Mouse (Mus musculus) liver (tissue): ENCODE measurements around the gene Snrnp25.
"Not testable (repeated sequence)": the region's sequence is repeated elsewhere in the genome, so short reads cannot be mapped to it uniquely, and the experiment has no call there.

Experiments
- DNase-seq: peaks from one replicate; pipeline ENCODE4 v3.0.0-alpha.2; 2020; ENCODE audit warnings: mixed read lengths

The Snrnp25 gene

DNA sequence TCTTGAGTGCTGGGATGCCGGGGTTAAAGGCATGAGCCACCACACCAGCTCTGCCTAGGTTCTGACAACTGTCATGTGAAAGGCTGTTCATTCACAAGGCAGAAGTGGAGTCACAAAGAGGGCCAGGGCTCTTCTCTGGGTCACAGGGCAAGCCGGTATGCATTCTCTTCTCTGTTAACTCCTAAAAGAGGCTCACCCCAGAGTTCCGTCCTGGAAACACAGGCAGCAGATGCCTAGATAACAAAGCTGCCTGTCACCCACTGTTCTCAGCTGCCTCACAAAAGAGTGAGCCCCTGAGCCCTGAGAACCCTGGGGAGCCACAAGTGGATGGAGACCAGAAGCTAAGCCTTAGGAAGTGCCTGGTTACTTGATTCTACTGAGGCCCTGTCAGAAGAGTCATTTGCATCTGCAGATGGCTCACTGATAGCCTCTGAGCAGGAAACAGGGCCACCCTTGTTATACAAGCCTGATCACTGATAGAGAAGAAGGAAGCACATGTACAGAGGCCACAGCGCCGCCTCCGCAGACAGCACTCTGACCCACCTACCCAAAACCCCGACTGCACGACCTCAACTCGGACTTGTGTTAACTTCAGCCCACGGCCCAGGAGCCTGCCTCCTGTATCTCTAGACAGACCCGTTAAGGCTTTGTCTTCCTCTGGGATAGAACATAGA lies 9.2 kb upstream of the Snrnp25 start:
- peak; percentile 4 for DNase-seq

- DNase-seq: no peak
Observed at GRCm38 (mm10) chr11:32196727-32197126, 8.5 kb upstream of the Snrnp25 start.

- DNase-seq: no peak
Observed at GRCm38 (mm10) chr11:32197766-32198165, 7.4 kb upstream of the Snrnp25 start.

DNA sequence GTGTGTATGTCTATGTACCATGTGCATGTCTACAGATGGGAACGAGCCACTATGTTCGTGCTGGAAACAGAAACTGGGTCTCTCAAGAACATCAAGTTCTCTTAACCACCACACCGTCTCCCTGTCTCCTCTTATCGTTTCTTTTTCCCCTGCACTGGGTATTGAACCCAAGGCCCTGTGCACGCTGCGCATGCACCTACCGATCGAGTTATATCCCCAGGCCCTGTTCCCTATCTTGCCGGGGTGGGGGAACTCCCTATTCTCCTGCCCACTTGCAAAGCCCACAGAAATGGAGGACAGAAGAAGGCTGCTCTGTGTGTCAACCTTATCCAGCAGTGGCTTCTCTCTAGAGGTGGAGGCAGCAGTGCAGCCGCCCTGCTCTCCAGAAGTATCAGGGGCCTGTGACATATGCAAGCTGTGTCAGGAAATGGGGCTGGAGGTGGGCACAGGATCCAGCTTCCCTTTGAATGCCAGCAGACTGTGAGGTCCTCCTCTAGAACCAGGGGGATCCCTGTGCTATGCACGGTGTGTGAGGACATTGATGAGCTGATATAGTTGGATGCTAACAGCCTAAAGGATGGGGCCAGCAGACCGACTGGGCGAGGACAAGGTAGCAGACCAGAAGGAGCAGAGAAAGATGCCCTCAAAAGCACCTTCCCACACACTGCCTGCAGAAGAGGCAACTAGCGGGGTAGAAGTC lies 6.8 kb upstream of the Snrnp25 start:
- DNase-seq: no peak

GRCm38 (mm10) chr11:32199230-32199629 lies 6.0 kb upstream of the Snrnp25 start:
- DNase-seq: no peak

DNA sequence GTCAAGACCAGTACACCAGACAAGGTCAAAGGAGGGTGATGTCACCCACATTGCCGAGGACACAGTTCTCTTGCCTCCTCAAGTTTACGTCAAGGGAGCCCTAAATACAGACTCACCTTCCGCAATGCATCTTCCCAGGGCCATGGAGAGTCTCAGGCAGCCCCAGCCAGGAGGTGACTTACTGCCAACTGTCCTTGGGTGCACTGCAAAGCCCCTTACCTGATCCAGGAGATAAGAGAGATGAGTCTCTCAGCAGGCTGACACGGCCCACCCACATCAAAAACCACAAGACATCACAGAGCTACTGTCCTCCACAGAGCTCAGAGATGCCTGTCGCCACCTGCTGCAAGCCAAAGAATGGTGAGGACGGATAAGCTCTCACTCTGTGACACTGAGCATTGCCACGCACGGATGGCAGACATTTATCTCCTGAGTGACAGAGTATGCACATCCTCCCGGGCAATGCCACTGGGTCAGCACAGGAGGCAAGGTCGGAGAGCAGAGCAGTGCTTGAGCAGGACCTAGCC lies 5.1 kb upstream of the Snrnp25 start, which contains the start of gene Il9r:
Il9r (minus strand) TSS at position 205 of the 527 bp plus-strand sequence.
- DNase-seq: peak; percentile 39

- DNase-seq: not testable (repeated sequence)
Observed at GRCm38 (mm10) chr11:32200992-32201391, 4.2 kb upstream of the Snrnp25 start.

GRCm38 (mm10) chr11:32201922-32202685 lies 3.1 kb upstream of the Snrnp25 start:
- DNase-seq: no peak

DNA sequence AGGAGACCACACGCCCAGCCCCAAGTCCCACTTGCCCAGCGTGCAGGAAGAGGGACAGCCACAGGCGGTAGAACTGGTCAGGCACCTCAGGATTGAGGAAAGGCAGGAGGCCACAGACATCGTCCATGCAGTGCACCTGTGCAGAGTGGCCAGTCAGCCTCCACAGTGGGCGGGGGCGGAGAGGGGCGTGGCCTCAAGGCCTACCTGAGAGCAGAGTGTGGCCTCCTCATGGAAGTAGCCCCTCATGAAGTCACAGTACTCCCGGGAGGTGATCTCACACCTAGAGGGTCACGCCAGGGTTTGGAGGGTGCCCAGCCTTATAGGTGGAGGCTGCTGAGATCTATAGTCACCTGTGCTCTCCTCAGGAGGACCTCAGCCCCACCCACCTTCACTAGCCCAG lies 5.4 kb downstream of the Snrnp25 start:
- no peak for DNase-seq

DNA sequence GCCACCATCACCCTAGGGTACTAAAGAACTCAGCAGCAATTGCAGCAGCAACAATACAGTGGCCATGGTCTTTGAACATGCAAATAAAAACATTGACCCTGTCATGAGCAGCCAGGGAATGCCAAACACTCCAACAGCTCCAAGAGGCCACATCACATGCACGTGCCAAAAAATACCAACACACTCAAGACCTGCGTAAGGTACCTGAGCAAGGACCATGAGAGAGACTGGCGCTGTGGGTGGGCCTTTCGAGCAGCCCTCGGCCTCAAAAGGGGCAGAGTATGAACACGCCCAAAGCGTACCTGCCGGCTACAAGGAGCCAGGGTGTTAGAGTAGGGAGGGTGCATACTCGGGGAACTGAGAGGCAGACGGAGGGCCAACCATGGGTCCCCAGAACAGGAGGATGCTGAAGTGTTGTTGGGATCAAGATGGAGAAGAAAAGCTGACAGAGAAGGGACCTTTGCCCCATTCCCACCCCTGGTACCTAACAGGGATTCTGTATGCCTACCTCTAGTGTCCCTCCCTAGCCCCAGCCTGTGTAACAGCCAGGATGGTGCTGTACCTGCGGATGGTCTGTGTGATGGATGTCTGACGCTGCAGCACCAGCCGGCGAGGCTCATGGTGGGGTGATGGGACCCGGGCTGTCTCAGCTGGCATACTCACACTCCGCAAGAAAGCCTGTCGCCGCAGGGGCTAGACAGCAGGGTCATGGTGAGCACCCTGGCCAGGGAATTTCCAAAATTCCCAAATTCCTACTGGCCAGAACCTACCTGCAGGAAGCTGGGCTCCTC lies 10.4 kb downstream of the Snrnp25 start:
- DNase-seq: no peak

DNA sequence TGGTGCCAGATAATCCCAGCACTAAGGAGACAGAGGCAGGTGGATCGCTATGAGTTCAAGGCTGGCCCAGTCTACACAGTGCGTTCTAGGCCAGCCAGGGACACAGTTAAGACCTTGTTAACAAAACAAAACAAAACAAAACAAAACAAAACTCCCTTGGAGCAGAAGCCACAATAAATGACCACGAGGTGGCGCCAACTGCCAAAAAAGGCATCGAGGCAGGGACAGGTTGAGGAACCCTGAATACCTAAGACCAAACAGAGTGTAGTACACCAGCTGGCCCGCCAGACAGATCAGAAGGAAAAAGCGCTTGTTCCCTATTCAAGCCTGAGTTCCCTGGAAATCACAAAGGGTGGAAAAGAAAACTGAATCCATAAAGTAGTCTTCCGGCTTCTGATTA lies 11.6 kb downstream of the Snrnp25 start:
- peak; percentile 85 for DNase-seq

DNA sequence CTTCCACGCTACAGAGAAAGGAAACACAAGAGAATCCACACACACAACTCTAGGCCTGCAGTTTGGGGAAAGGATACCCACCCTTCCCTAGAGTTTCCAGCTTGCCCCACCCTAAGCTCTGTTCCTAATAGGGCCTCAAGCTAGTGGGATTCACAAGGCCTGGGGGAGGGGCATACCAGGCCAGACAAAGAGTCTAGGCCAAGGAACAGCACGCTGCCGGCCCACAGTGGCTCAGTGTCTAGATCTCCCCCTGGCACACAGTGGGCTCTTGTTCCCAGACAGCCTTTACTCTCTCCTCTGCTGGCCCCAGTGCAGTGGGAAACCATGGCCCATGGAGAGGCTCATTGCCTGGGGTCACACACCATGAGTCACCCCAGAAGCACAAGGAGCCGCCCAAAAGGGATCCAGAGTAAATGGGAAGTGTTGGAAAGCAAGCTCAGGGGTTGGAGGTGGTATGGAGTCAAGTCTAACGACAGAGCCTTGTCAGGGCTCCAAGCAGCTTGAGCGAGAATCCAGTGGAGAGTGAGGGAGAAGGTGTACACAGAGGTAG lies 13.4 kb downstream of the Snrnp25 start:
- no peak for DNase-seq

- DNase-seq: no peak
Observed at GRCm38 (mm10) chr11:32219287-32219686, 14.1 kb downstream of the Snrnp25 start.

- no peak for DNase-seq
Observed at GRCm38 (mm10) chr11:32220607-32221224, 15.5 kb downstream of the Snrnp25 start.

- DNase-seq: peak; percentile 60
Observed at GRCm38 (mm10) chr11:32221225-32221950, 16.2 kb downstream of the Snrnp25 start.

DNA sequence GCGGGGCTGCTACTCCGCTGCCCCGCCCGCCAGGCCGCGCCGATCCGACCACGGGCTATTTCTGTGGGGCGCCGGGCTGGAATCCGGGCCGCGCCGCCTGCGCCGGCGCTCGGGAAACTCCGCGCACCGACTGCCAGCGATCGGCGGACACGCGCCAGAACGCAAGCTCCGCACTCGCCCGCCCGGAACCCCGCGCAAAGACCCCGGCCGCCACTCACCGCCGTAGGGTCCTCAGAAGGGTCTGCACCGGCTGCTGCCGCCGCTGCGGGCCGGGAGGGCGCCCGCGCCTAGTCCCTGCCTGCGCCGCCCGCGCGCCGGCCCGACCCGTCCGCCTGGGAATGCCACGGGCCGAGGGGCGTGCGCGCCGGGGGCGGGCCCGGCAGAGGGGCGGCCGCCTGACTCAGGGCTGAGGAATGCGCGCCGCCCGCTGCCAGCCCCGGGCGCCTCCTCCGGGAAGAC lies 16.8 kb downstream of the Snrnp25 start, which contains the start of gene Rhbdf1:
Rhbdf1 (minus strand) TSS at position 350 of the 459 bp plus-strand sequence.
- peak; percentile 55 for DNase-seq

DNA sequence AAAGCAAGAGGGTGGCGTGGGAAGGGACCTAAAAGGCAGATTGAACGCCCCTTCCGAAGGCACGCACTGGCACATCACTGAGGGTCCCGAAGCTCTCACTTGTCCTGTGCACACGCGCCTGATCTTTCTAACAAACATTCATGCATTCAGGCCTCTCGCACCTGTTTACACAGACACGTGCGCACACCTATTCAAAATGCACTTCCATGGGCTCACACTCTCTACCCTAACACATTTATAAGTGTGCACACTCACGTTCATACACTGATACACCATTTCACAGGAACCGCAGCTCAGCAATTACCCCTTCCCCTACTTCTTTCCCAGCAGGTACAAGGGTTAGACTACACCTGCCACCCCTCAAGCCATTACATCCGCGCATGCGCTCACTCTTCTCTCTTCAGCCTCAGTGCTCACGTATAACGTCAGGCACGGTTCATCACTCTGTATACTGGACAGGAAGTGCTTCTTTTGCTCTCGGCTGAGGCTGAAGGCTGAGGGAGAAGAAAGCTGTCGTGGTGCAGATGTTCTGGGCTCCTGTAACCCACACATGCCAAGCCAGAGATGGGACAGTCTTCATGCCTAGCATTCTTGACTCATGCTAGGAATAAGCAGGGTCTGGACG lies 17.5 kb downstream of the Snrnp25 start:
- no peak for DNase-seq

GRCm38 (mm10) chr11:32223297-32223967 lies 18.2 kb downstream of the Snrnp25 start:
- no peak for DNase-seq

GRCm38 (mm10) chr11:32224468-32225139 lies 19.4 kb downstream of the Snrnp25 start:
- peak; percentile 74 for DNase-seq
